Mouse (Mus musculus) cortical plate, adult 2 months (tissue): ENCODE results near the gene Lect2.

ENCODE experiments used
- CTCF ChIP-seq: fragments of 200-500 bp; IDR thresholded peaks from 2 replicates; pipeline ENCODE4 v1.5.1; 2011; ENCODE audit warnings: mild to moderate bottlenecking, control low read depth, low read length; ENCODE audit not compliant: insufficient read depth; ENCODE audit errors: extremely low read depth
- POLR2A ChIP-seq: fragments of 200-500 bp; IDR thresholded peaks from 2 replicates; pipeline ENCODE4 v1.6.1; 2011; ENCODE audit warnings: mild to moderate bottlenecking, low read length, control low read depth; ENCODE audit not compliant: insufficient read depth; ENCODE audit errors: extremely low read depth

GRCm38 (mm10) chr13:56578097-56578496 is 29.8 kb upstream of the Lect2 start:
- TF ChIP-seq CTCF (no peak), POLR2A (no peak)
